Mouse (Mus musculus): ENCODE measurements at regions not wholly inside any gene's neighbourhood (a gene's known extent, or its start where the extent isn't known, plus 50 kb on each side); places are given as distances from the start of the nearest gene placed in this dataset.
A peak's percentile ranks its signal among the peaks of the same experiment; 100 is the strongest.

DNA sequence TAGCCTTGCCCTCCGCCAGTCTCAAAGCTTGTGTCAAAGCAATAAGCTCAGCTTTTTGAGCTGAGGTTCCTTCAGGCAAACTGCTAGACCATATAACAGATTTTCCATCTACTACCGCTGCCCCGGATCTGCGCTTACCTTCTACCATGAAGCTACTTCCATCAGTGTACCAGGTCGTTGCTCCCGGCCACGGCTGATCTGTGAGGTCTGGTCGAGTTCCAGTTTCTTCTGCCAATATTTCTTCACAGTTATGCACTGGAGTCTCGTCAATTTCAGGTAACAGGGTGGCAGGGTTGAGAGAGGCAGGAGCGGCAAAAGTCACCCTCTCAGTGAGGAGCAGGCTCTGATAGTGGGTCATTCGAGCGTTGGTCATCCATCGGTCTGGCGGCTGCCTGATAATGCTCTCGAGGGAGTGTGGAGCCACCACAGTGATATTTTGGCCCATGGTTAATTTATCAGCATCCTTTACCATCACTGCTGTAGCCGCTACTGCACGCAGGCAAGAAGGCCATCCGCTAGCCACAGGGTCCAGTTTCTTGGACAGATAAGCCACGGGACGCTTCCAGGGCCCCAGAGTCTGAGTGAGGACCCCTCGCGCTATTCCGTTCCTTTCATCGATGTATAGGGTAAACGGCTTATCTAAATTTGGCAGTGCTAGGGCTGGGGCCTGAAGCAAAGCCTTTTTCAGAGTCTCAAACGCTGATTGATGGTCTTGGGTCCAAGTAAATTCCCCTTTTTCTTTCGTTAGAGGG lies 276.0 kb downstream of the Gm21863 start:
- H3K4me3 ChIP-seq = no peak overlapping the region
- intact Hi-C loops (cut with DNase I) = no loop called here
- no peaks in the 10 kb centered on the region for H3K36me3 ChIP-seq (ENCODE audit: control insufficient read depth, insufficient read depth, low read length)
- H3K27me3 ChIP-seq (ENCODE audit: control insufficient read depth, insufficient read depth, low read length) = no peaks in the 10 kb centered on the region
- no peak overlapping the region for H3K9ac ChIP-seq (ENCODE audit: low read depth, low read length)
- peak in 1 of 2 experiments; percentile 20 for DNase-seq
- 69% methylated on average over 27 of the region's 27 CpGs for WGBS
- H3K27ac ChIP-seq = no peak overlapping the region
- no peaks in the 10 kb centered on the region for H3K79me2 ChIP-seq (replicated peaks; ENCODE audit: control insufficient read depth, insufficient read depth, low read length)
- TF ChIP-seq POLR2A (IDR thresholded peaks at IDR 0.05; ENCODE audit: insufficient read depth, low read depth, low read length) (no peak), EP300 (IDR thresholded peaks at IDR 0.05; ENCODE audit: insufficient read depth, low read depth, low read length) (no peak), CTCF (IDR thresholded peaks at IDR 0.05) (no peak)
- H3K4me1 ChIP-seq (ENCODE audit: control insufficient read depth, insufficient read depth, low read length) = no peaks in the 10 kb centered on the region

DNA sequence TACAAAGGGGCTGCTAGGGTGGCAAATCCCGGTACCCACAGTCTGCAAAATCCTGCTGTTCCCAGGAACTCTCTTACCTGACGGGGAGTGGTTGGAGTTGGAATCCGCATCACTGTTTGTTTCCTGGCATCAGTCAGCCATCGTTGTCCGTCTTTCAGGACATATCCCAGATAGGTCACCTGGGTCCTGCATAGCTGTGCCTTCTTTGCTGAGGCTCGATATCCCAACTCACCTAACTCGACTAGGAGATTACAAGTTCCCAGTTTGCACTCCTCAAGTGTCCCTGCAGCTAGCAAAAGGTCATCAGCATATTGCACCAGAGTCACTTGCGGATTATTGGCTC lies 276.6 kb downstream of the Gm21863 start:
- TF ChIP-seq EP300 (IDR thresholded peaks at IDR 0.05; ENCODE audit: insufficient read depth, low read depth, low read length) (no peak), CTCF (IDR thresholded peaks at IDR 0.05) (no peak), POLR2A (IDR thresholded peaks at IDR 0.05; ENCODE audit: insufficient read depth, low read depth, low read length) (no peak)
- no peaks in the 10 kb centered on the region for H3K27me3 ChIP-seq (ENCODE audit: control insufficient read depth, insufficient read depth, low read length)
- peak in 1 of 2 experiments; percentile 7 for DNase-seq
- H3K4me3 ChIP-seq = no peak overlapping the region
- intact Hi-C loops (cut with DNase I) = no loop called here
- H3K27ac ChIP-seq = no peak overlapping the region
- H3K9ac ChIP-seq (ENCODE audit: low read depth, low read length) = no peak overlapping the region
- H3K4me1 ChIP-seq (ENCODE audit: control insufficient read depth, insufficient read depth, low read length) = no peaks in the 10 kb centered on the region
- no peaks in the 10 kb centered on the region for H3K79me2 ChIP-seq (replicated peaks; ENCODE audit: control insufficient read depth, insufficient read depth, low read length)
- WGBS = 66% methylated on average over 8 of the region's 8 CpGs
- no peaks in the 10 kb centered on the region for H3K36me3 ChIP-seq (ENCODE audit: control insufficient read depth, insufficient read depth, low read length)

GRCm38 (mm10) chr12:20231528-20231927 lies 277.2 kb downstream of the Gm21863 start:
- Histone ChIP-seq H3K27ac (no peak overlapping the region), H3K36me3 (ENCODE audit: control insufficient read depth, insufficient read depth, low read length) (no peaks in the 10 kb centered on the region), H3K4me1 (ENCODE audit: control insufficient read depth, insufficient read depth, low read length) (no peaks in the 10 kb centered on the region), H3K9ac (ENCODE audit: low read depth, low read length) (no peak overlapping the region), H3K27me3 (ENCODE audit: control insufficient read depth, insufficient read depth, low read length) (no peaks in the 10 kb centered on the region), H3K79me2 (replicated peaks; ENCODE audit: control insufficient read depth, insufficient read depth, low read length) (no peaks in the 10 kb centered on the region), H3K4me3 (no peak overlapping the region)
- intact Hi-C loops (cut with DNase I) = no loop called here
- TF ChIP-seq CTCF (IDR thresholded peaks at IDR 0.05) = no peak
- no peak for TF ChIP-seq POLR2A (IDR thresholded peaks at IDR 0.05; ENCODE audit: insufficient read depth, low read depth, low read length)
- peak in 1 of 2 experiments; percentile 25 for DNase-seq
- 73% methylated on average over 12 of the region's 12 CpGs for WGBS

GRCm38 (mm10) chr12:20231986-20232541 lies 277.8 kb downstream of the Gm21863 start:
- Histone ChIP-seq H3K27me3 (ENCODE audit: control insufficient read depth, insufficient read depth, low read length) (no peaks in the 10 kb centered on the region), H3K9ac (ENCODE audit: low read depth, low read length) (no peak overlapping the region), H3K27ac (no peak overlapping the region), H3K79me2 (replicated peaks; ENCODE audit: control insufficient read depth, insufficient read depth, low read length) (no peaks in the 10 kb centered on the region), H3K4me1 (ENCODE audit: control insufficient read depth, insufficient read depth, low read length) (no peaks in the 10 kb centered on the region), H3K4me3 (no peak overlapping the region), H3K36me3 (ENCODE audit: control insufficient read depth, insufficient read depth, low read length) (no peaks in the 10 kb centered on the region)
- peak in 1 of 2 experiments; percentile 18 for DNase-seq
- no peak for TF ChIP-seq POLR2A (IDR thresholded peaks at IDR 0.05; ENCODE audit: insufficient read depth, low read depth, low read length)
- TF ChIP-seq EP300 (IDR thresholded peaks at IDR 0.05; ENCODE audit: insufficient read depth, low read depth, low read length) = no peak
- TF ChIP-seq CTCF (IDR thresholded peaks at IDR 0.05) = no peak
- intact Hi-C loops (cut with DNase I) = no loop called here
- WGBS = 68% methylated on average over 14 of the region's 14 CpGs

GRCm38 (mm10) chr12:20232746-20233453 lies 278.6 kb downstream of the Gm21863 start:
- Histone ChIP-seq H3K4me3 (no peak overlapping the region), H3K79me2 (replicated peaks; ENCODE audit: control insufficient read depth, insufficient read depth, low read length) (no peaks in the 10 kb centered on the region), H3K27me3 (ENCODE audit: control insufficient read depth, insufficient read depth, low read length) (no peaks in the 10 kb centered on the region), H3K9ac (ENCODE audit: low read depth, low read length) (no peak overlapping the region), H3K36me3 (ENCODE audit: control insufficient read depth, insufficient read depth, low read length) (no peaks in the 10 kb centered on the region), H3K4me1 (ENCODE audit: control insufficient read depth, insufficient read depth, low read length) (no peaks in the 10 kb centered on the region), H3K27ac (no peak overlapping the region)
- peak; percentile 11 to 22 for DNase-seq
- TF ChIP-seq POLR2A (IDR thresholded peaks at IDR 0.05; ENCODE audit: insufficient read depth, low read depth, low read length) (no peak), CTCF (IDR thresholded peaks at IDR 0.05) (no peak), EP300 (IDR thresholded peaks at IDR 0.05; ENCODE audit: insufficient read depth, low read depth, low read length) (no peak)
- WGBS = 71% methylated on average over 32 of the region's 32 CpGs
- intact Hi-C loops (cut with DNase I) = no loop called here

DNA sequence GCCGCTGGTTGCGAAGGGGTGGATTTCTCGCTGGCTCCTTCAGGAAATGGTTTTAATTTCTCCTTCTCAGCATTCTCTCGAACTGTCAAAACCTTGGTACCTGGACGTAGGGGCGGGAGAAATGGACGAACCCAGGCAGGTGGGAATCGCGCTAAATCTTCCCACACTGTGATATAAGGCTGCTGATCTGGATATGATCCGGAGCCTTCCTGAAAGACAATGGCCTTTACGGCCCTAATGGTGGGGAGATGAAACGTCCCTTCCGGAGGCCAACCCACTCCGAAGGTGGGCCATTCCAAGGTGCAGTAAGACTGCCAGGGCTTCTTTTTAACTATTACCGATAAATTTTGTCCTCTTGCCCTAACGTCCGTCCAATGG lies 279.1 kb downstream of the Gm21863 start:
- Histone ChIP-seq H3K36me3 (ENCODE audit: control insufficient read depth, insufficient read depth, low read length) (no peaks in the 10 kb centered on the region), H3K27ac (no peak overlapping the region), H3K79me2 (replicated peaks; ENCODE audit: control insufficient read depth, insufficient read depth, low read length) (no peaks in the 10 kb centered on the region), H3K4me3 (no peak overlapping the region), H3K27me3 (ENCODE audit: control insufficient read depth, insufficient read depth, low read length) (no peaks in the 10 kb centered on the region), H3K4me1 (ENCODE audit: control insufficient read depth, insufficient read depth, low read length) (no peaks in the 10 kb centered on the region), H3K9ac (ENCODE audit: low read depth, low read length) (no peak overlapping the region)
- WGBS = 71% methylated on average over 17 of the region's 17 CpGs
- intact Hi-C loops (cut with DNase I) = no loop called here
- TF ChIP-seq CTCF (IDR thresholded peaks at IDR 0.05) (no peak), EP300 (IDR thresholded peaks at IDR 0.05; ENCODE audit: insufficient read depth, low read depth, low read length) (no peak), POLR2A (IDR thresholded peaks at IDR 0.05; ENCODE audit: insufficient read depth, low read depth, low read length) (no peak)
- DNase-seq = no peak

Measured in heart, adult 2 months (tissue).